Mouse (Mus musculus): Measurements from ENCODE around the gene Grik2. TPM values are rescaled to one million over a fixed set of nuclear protein-coding genes. Genes with fewer than 3 reads are reported as not detected.
"Not testable (repeated sequence)": the region's sequence is repeated elsewhere in the genome, so short reads cannot be mapped to it uniquely, and the experiment has no call there.

Gene Grik2
- polyA plus RNA-seq, 1 experiment from 2014 or later = 7.0 TPM

DNA sequence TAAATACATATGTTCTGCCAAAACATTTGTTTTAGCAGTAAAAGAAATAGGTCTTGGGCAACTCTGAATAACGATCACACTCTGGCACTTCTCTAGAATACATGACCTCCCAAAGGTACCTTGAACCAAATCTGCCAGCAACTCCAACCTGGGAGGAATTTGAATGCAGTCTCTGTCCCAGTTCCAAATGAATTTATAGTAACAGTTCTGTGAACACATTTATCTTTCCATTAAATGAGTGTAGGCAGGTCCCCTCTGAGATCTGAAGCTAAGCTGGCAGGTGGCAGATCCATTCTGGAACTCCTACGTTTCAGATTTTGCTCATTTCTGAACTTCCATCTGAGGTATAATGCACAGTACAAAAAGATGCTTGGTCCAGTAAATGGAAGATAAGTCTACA, 352.3 kb downstream of the Grik2 start:
- no peaks in the 10 kb centered on the region for H3K9me3 ChIP-seq
- no peak for DNase-seq (ENCODE audit: low spot score)
- no peaks in the 10 kb centered on the region for H3K4me1 ChIP-seq (replicated peaks)
- H3K36me3 ChIP-seq = no peaks in the 10 kb centered on the region
- no peaks in the 10 kb centered on the region for H3K27me3 ChIP-seq (ENCODE audit: insufficient read depth, poor library complexity, severe bottlenecking)
- no peak overlapping the region for H3K4me3 ChIP-seq
- H3K27ac ChIP-seq = no peak overlapping the region
- WGBS = 90% methylated on average over 2 of the region's 2 CpGs

DNA sequence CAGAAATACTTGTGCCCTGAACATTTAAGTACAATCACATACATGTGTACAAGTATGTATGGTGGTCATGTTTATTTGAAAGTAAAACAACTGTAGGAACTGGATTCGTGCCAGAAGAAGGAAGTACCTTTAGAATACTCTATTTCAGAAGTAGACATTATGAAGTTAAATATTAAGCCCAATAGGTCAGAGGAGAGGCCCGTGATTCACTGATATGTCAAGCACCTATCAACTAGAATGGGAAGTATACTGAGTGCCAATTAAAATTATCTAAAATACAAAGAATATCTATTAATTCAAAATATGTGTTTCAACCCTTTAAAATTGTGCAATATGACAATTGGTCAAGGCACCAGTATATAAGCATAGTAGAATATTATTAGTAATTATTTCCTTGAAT, 355.7 kb downstream of the Grik2 start:
- Histone ChIP-seq H3K9me3 (no peaks in the 10 kb centered on the region), H3K36me3 (no peaks in the 10 kb centered on the region), H3K4me3 (no peak overlapping the region), H3K27me3 (ENCODE audit: insufficient read depth, poor library complexity, severe bottlenecking) (no peaks in the 10 kb centered on the region), H3K27ac (no peak overlapping the region), H3K4me1 (replicated peaks) (no peaks in the 10 kb centered on the region)
- WGBS = 88% methylated on average over 2 of the region's 2 CpGs
- DNase-seq (ENCODE audit: low spot score) = no peak

DNA sequence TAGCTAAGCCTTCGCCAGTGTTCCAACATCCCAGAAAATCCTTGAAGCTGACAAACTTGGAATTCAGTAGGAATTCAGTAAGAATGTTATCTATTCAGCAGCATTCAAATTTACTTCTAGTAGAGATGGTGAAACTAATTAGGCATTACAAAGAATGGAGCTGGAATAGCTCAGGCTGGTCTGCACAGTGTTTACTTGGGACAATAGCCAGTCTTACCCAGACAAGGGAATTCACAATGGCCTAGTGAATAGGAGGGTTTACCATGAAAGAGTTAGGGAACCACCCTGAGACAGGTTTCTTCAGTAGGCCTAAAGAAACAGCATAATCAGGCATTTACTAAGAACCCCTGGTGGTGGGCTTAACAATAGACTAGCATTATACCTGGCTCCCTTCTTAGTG, 371.4 kb downstream of the Grik2 start:
- H3K4me1 ChIP-seq (replicated peaks); H3K4me3 ChIP-seq; H3K9me3 ChIP-seq; H3K27me3 ChIP-seq (ENCODE audit: insufficient read depth, poor library complexity, severe bottlenecking); H3K27ac ChIP-seq; DNase-seq (ENCODE audit: low spot score); H3K36me3 ChIP-seq: not testable (repeated sequence)
- WGBS = 65% methylated on average over 1 of the region's 1 CpGs

DNA sequence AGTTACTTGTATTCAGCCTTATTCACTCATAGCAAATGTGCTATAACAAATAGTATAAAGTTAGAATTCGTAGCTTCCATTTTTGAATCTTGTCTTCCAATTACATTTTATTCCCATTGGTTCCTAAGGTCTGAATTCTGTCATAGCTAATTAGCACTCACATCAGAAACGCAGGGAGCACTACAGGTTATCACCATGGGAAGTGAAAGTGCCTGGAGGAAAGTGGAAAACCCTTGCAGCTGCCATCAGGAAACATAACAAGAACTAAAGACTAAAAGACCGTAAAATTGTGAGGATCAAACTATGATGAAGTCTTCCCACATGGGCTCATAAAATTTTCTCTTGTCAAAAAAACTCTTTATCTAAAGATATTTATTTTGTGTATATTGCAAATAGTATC, 405.6 kb downstream of the Grik2 start:
- no peaks in the 10 kb centered on the region for H3K4me1 ChIP-seq (replicated peaks)
- H3K9me3 ChIP-seq = no peaks in the 10 kb centered on the region
- no peak overlapping the region for H3K4me3 ChIP-seq
- 79% methylated on average over 3 of the region's 3 CpGs for WGBS
- no peaks in the 10 kb centered on the region for H3K27me3 ChIP-seq (ENCODE audit: insufficient read depth, poor library complexity, severe bottlenecking)
- DNase-seq (ENCODE audit: low spot score) = no peak
- H3K27ac ChIP-seq = no peak overlapping the region
- H3K36me3 ChIP-seq = no peaks in the 10 kb centered on the region

DNA sequence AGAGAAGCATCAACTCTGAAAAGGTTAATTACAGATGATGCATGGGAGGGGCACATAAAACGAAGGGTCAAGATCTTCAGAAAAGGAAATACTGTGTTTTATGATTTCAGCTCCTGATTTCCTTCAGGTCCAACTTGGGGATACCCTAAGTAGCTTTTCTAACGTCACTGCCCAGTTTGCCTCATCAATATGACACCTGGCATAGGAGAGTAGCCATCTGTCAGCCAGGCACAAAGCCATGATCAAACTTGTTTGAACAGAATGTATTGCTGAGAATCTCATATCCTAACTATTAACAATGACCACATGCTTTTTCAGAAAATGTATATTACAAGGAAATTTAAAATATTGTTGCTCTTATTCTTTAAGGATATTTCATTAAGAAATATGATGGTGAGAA, 406.7 kb downstream of the Grik2 start:
- 74% methylated on average over 2 of the region's 2 CpGs for WGBS
- H3K4me1 ChIP-seq (replicated peaks) = no peaks in the 10 kb centered on the region
- H3K9me3 ChIP-seq = no peaks in the 10 kb centered on the region
- no peaks in the 10 kb centered on the region for H3K36me3 ChIP-seq
- H3K27ac ChIP-seq = no peak overlapping the region
- DNase-seq (ENCODE audit: low spot score) = no peak
- no peak overlapping the region for H3K4me3 ChIP-seq
- no peaks in the 10 kb centered on the region for H3K27me3 ChIP-seq (ENCODE audit: insufficient read depth, poor library complexity, severe bottlenecking)

DNA sequence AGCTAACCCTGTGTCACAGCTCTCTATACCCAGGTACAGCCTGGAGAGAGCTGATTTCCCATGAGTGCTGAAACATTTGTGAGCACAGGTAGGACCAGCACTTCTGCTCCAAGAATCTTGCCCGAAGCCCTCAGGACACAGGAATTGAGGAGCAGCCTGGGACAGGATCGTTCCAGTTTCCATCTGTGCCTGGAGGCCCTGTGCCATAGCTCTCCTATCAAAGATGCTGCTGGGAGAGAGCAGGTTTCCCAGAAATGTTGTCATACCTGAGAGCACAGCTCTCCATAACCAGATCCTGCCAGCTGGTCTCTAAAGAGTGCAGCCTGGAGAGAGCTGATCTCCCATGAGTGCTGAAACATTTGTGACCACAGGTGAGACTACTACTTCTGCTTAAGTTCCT, 420.0 kb downstream of the Grik2 start:
- H3K4me1 ChIP-seq (replicated peaks) = no peaks in the 10 kb centered on the region
- H3K27me3 ChIP-seq (ENCODE audit: insufficient read depth, poor library complexity, severe bottlenecking) = no peaks in the 10 kb centered on the region
- H3K27ac ChIP-seq = no peak overlapping the region
- no peaks in the 10 kb centered on the region for H3K36me3 ChIP-seq
- H3K4me3 ChIP-seq = no peak overlapping the region
- DNase-seq (ENCODE audit: low spot score) = no peak
- H3K9me3 ChIP-seq = no peaks in the 10 kb centered on the region
- 86% methylated on average over 2 of the region's 2 CpGs for WGBS

DNA sequence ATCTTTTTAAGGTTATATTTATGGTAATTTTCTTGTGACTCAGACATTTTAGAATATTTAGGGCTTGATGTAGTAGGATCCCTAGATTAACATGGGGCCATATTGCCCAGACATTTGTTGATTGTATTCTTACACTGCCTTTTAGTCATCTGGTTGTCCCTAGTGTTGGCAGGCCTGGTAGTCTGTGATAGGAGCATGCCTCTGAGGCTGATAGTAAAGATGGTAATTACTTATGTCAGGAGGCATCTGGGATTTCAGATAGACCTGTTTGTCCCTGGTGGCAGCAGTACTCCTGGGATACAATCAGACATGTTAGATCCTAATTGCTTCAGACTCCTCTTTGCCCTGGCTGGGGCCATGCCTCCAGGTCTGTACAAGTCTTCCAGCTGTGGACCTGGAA, 423.3 kb downstream of the Grik2 start:
- no peak for DNase-seq (ENCODE audit: low spot score)

DNA sequence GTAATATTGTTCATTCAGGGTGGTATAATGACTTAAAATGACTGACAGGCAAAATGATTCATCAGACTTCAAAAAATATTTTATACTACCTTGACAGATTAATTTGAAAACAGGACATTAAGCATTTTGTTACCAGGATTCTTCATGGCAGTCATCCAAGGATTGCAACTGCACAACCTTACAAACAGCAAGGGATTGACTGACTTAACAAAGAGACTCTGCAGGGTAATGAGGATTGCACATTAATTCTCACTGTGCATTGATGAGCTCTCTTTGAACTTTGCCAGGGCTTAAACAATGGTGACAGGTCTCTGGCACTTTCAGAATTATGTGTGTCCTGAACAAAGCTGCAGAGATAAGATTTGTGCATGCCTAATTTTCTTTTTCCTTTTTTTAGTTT, 466.2 kb downstream of the Grik2 start:
- Histone ChIP-seq H3K36me3 (no peaks in the 10 kb centered on the region), H3K27ac (no peak overlapping the region), H3K4me1 (replicated peaks) (0 out of 2 replicates have a peak, but pooled peaks cover 3% of the 10 kb centered on the region), H3K9me3 (no peaks in the 10 kb centered on the region), H3K4me3 (no peak overlapping the region), H3K27me3 (ENCODE audit: insufficient read depth, poor library complexity, severe bottlenecking) (no peaks in the 10 kb centered on the region)
- no peak for DNase-seq (ENCODE audit: low spot score)

More for the DNA sequence above, 423.3 kb downstream of the Grik2 start:
- H3K4me1 ChIP-seq (replicated peaks) = no peaks in the 10 kb centered on the region
- no peak overlapping the region for H3K4me3 ChIP-seq
- no peaks in the 10 kb centered on the region for H3K36me3 ChIP-seq
- H3K27me3 ChIP-seq (ENCODE audit: insufficient read depth, poor library complexity, severe bottlenecking) = no peaks in the 10 kb centered on the region
- H3K27ac ChIP-seq = no peak overlapping the region
- H3K9me3 ChIP-seq = no peaks in the 10 kb centered on the region

DNA sequence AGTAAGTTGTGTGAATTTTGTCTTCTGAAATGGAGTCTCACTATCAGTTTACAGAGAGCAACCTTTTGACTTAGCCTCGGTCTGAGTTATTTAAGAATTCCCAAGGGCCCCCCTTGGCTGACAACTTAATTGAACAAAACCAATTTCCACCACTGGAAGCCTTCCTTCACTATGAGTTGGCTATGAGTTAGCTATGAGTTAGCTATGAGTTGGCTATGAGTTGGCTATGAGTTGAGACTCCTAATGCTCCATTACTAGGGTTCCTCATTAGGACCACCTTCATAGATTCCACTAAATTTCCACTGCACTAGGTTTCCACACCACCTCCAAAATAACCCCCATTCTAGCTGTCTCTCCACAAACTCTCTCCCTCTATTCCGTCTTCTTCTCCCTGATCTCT, 468.7 kb downstream of the Grik2 start:
- WGBS = 79% methylated on average over 2 of the region's 2 CpGs
- Histone ChIP-seq H3K27me3 (ENCODE audit: insufficient read depth, poor library complexity, severe bottlenecking) (no peaks in the 10 kb centered on the region), H3K4me1 (replicated peaks) (0 out of 2 replicates have a peak, but pooled peaks cover 3% of the 10 kb centered on the region), H3K9me3 (no peaks in the 10 kb centered on the region), H3K36me3 (no peaks in the 10 kb centered on the region), H3K27ac (no peak overlapping the region), H3K4me3 (no peak overlapping the region)
- DNase-seq (ENCODE audit: low spot score) = no peak

DNA sequence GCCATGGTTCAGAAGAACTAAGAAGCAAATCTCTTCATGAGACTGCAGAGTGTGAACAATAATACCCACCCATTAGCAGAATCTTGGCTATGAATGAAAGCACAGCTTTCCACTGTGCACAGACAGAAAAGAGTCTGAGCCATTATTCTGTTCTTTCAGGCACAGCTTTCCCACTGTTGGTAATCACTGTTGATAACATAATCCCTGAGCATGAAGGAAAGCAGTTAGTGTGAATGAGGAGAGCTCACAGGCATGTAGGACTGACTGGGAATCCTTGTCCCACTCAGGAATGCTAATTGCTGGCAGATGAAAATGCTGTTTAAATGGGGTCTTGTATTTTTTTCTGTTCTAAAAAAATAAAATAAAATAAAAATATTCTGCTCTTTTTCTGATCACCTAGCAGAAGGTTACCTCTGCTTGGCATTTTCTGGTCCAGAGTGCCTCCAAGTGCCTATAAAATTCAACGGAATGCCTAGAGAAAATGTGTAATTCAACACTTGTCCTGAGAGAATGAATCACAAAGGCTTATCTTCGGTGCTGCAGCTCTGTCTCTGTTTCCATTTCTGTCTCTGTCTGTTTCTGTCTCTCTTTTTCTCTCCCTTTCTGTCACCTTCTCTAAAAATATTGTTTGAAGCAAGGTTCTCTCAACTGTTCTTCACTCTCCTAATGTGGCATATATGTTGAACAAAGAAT, 532.2 kb downstream of the Grik2 start:
- Histone ChIP-seq H3K4me1 (replicated peaks) (peaks cover 8% of the 10 kb centered on the region), H3K36me3 (no peaks in the 10 kb centered on the region), H3K9me3 (no peaks in the 10 kb centered on the region), H3K27ac (peak overlapping the region; percentile 53), H3K27me3 (ENCODE audit: insufficient read depth, poor library complexity, severe bottlenecking) (no peaks in the 10 kb centered on the region), H3K4me3 (no peak overlapping the region)
- DNase-seq (ENCODE audit: low spot score) = no peak
- 24% methylated on average over 2 of the region's 2 CpGs for WGBS

DNA sequence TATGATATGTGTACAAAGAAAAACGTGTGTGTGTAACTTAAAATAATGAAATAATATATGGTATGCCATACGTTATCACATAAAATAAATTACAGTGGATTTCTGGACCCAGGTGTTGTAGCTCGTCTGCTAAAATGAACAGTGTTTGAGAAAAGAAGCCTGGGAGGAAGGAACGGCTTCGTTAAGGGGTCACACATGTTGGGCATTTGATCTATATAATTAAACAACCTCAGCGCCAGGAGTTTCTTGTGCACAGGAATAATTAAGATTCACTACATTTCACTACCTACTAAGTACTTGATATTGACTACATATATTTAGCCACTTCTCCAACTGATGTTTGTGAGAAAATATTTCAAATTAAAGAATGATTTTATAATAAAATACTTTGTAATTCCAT, 551.2 kb downstream of the Grik2 start:
- H3K36me3 ChIP-seq; DNase-seq (ENCODE audit: low spot score); H3K9me3 ChIP-seq; H3K27ac ChIP-seq; H3K4me1 ChIP-seq (replicated peaks); H3K27me3 ChIP-seq (ENCODE audit: insufficient read depth, poor library complexity, severe bottlenecking); H3K4me3 ChIP-seq: not testable (repeated sequence)
- WGBS = 77% methylated on average over 6 of the region's 6 CpGs

DNA sequence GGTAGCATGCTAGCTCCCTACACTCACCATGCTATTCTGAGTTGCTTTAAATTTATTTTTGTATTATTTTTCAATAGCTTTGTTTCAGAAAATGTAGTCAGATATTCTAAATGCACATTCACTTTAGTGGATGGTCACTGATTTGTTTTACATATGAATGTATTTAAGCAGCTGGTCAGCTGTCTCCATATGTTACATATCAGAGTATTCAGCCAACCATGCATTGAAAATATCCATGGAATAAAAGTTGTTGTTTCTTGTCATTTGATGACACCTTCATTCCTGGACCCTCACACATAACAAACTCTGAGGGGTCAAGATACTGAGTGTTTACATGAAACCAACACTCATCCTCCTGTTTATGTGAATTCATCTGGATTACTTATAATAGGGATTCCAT, 551.7 kb downstream of the Grik2 start:
- H3K4me3 ChIP-seq; H3K27ac ChIP-seq; DNase-seq (ENCODE audit: low spot score); H3K36me3 ChIP-seq; H3K27me3 ChIP-seq (ENCODE audit: insufficient read depth, poor library complexity, severe bottlenecking); H3K4me1 ChIP-seq (replicated peaks); H3K9me3 ChIP-seq: not testable (repeated sequence)

DNA sequence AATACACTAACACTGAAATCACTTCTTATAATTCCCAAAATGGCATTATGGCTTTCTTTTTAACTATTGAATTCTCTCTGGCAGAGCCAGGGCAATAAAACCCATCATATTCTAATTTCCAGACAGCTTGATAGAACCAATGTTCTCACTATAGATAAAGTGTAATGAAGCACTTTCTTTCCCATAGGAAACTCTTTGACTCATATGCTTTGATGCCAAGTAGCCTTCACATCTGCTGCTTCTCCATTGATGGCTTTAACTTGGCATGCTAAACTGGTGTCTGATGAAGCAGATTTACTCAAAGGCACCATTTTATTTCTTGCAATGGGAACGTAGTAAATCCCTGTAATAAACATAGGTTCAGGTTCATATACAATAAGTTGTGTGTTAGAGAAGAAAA, 568.5 kb downstream of the Grik2 start:
- Histone ChIP-seq H3K27me3 (ENCODE audit: insufficient read depth, poor library complexity, severe bottlenecking) (no peaks in the 10 kb centered on the region), H3K9me3 (no peaks in the 10 kb centered on the region), H3K36me3 (no peaks in the 10 kb centered on the region), H3K27ac (no peak overlapping the region), H3K4me3 (no peak overlapping the region), H3K4me1 (replicated peaks) (no peaks in the 10 kb centered on the region)
- WGBS = 76% methylated on average over 1 of the region's 1 CpGs
- DNase-seq (ENCODE audit: low spot score) = no peak

DNA sequence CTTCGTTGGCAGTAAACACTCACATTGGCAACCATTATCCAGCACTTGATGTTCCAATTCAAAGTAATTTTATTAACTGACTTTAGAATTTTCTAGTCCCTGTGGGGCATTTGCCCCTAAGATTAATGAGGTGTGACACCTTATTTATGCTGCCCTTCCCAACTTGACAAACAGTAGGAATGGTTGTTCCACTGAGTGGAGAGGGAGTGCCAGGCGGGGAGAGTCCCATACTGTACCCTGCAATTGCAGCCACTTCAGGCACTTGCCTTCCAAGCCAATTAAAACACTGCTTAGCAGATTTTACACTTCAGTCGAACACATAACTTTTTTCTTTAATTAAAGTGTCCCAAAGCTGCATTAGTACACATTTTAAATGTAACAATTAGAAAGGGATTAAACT, 568.9 kb downstream of the Grik2 start:
- 73% methylated on average over 3 of the region's 3 CpGs for WGBS
- no peak for DNase-seq (ENCODE audit: low spot score)

More for the DNA sequence above, 568.9 kb downstream of the Grik2 start:
- no peak overlapping the region for H3K27ac ChIP-seq
- no peaks in the 10 kb centered on the region for H3K27me3 ChIP-seq (ENCODE audit: insufficient read depth, poor library complexity, severe bottlenecking)
- no peak overlapping the region for H3K4me3 ChIP-seq
- no peaks in the 10 kb centered on the region for H3K4me1 ChIP-seq (replicated peaks)
- H3K36me3 ChIP-seq = no peaks in the 10 kb centered on the region
- H3K9me3 ChIP-seq = no peaks in the 10 kb centered on the region

Data from hindbrain, embryonic 10.5 days (tissue).